Mouse (Mus musculus) layer of hippocampus, postnatal 10 days (tissue): ENCODE measurements around the gene Gm11938. TPM values are rescaled to one million over a fixed set of nuclear protein-coding genes. Genes with fewer than 3 reads are reported as not detected.

Experiments used
- DNase-seq, 2 experiments: peaks; one replicate each; pipeline ENCODE4 v3.0.0; 2021; ENCODE audit warnings: low spot score in 2 of 2
- total RNA-seq, 2 experiments: library from RNA; stranded (reverse); gene quantifications; 2 replicates each; pipeline ENCODE4 v1.2.3; 2021

Gene Gm11938
- total RNA-seq, 2 experiments from 2014 or later, result not detected

DNA sequence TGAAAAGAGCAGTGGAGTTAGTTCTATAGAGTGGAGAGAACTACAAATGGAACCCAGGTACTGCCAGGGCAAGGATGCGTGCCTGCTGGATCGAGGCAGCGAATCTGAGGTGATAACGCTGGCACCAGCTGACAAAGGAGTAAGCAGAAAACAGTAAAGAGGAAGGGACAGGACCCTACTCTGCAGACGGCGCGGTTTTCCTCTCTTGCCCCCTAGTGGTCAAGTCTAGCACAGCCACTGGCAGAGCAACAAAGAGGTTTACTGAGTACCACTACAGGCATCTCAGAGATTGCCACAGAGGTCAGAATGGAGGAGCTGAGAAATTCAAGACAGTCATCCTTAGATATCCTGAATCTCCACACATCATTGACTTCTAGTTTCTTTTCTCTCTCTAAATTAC, 29.0 kb downstream of the Gm11938 start:
- peak; percentile 74 to 78 for DNase-seq

- DNase-seq, result no peak
Measured at GRCm38 (mm10) chr11:99573164-99573563, 29.9 kb downstream of the Gm11938 start.

- no peak for DNase-seq
Measured at GRCm38 (mm10) chr11:99566530-99566929, 36.6 kb downstream of the Gm11938 start, which contains the start of gene Krtap3-1. TSS of gene Krtap3-1 (minus strand) at chr11:99566630.

DNA sequence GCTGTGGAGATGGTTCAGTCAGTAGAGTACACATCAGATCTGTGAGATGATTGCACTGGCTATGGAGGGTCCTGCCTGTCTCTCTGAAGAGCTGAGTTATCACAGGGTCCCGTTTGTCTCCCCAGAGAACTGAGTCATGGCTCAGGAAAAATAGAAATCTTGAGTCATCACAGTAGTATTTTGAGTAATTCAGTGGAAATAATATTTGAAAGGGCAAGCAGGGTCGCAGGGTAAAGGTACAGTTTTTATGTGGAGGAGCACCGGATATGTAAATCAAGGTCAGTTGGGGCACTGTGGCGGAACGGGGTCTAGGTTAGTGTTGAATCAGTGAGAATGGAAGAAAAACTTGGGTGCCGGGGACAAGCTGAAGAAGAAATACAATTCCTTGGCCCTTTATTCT, 40.5 kb downstream of the Gm11938 start:
- no peak for DNase-seq

- no peak for DNase-seq
Measured at GRCm38 (mm10) chr11:99559366-99559765, 43.7 kb downstream of the Gm11938 start, which contains the start of gene Gm11939. TSS of gene Gm11939 (minus strand) at chr11:99559466.

DNA sequence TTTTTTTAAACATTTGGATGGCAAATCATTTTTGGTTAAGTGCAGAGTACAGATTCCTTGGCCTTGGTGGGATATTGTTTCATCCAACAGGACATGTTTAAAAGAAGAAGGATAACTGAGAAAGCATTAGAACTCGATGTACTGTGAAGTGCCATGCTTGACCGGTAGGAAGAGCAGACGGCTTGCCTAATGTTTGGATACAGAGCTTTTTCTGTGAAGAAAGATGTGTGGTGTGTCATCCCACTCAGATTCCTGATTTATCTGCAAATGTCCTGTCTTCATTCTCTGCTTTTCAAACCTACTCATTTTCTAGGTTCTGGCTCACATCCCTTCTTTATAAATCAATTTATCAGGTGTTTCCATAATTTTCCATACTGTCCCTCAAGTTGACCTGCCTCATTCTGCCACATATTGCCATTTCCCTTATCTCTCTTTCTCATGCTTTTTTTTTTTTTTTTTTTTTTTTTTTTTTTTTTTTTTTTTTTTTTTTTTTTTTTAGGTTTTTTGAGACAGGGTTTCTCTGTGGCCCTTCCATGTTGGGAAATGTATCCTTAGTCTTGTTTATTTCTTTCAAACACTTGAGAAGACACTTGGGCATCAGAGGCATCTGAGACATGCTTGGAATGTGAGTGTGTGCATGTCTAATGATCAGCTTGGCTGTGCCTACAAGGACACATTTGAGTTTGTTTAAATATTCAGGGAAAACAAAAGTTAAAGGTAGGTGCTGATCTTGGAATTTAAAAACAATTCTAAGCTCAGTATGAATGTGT, 44.9 kb downstream of the Gm11938 start:
- no peak for DNase-seq

- DNase-seq, result no peak
Measured at GRCm38 (mm10) chr11:99556753-99557152, 46.4 kb downstream of the Gm11938 start, which contains the start of gene Krtap3-2. TSS of gene Krtap3-2 (minus strand) at chr11:99556853.

GRCm38 (mm10) chr11:99556195-99556594, 46.9 kb downstream of the Gm11938 start:
- no peak for DNase-seq

Other genes starting within 250 kb of the Gm11938 start
- gene Krt28, start 228.4 kb downstream of the Gm11938 start, total RNA-seq, result under 1 TPM; 0.30 to 0.33 TPM
- 10 to 100 TPM; 14.3 to 14.8 TPM for gene Krt10, start 213.9 kb downstream of the Gm11938 start, total RNA-seq
- 1 to 10 TPM; 1.5 to 1.6 TPM for gene Krt12, start 181.0 kb downstream of the Gm11938 start, total RNA-seq
- not detected for gene Krt20, start 165.2 kb downstream of the Gm11938 start, total RNA-seq
- not detected for gene Krt23, start 110.2 kb downstream of the Gm11938 start, total RNA-seq
- gene Krt39, start 82.0 kb downstream of the Gm11938 start, total RNA-seq, result not detected
- gene Krt40, start 60.1 kb downstream of the Gm11938 start, total RNA-seq, result not detected
- not detected for gene Krtap3-3, start 52.4 kb downstream of the Gm11938 start, total RNA-seq
- gene Krtap3-2, start 46.5 kb downstream of the Gm11938 start, total RNA-seq, result not detected
- not detected for gene Gm11939, start 43.8 kb downstream of the Gm11938 start, total RNA-seq
- not detected for gene Krtap3-1, start 36.7 kb downstream of the Gm11938 start, total RNA-seq
- gene Krtap1-5, start 22.3 kb downstream of the Gm11938 start, total RNA-seq, result not detected
- not detected for gene Krtap1-4, start 19.7 kb downstream of the Gm11938 start, total RNA-seq
- gene Krtap1-3, start 12.0 kb downstream of the Gm11938 start, total RNA-seq, result not detected
- not detected for gene Krtap9-3, start 5.2 kb downstream of the Gm11938 start, total RNA-seq
- gene Gm11937, start 6.9 kb upstream of the Gm11938 start, total RNA-seq, result not detected
- not detected for gene Krtap2-4, start 11.5 kb upstream of the Gm11938 start, total RNA-seq
- gene Gm11562, start 17.1 kb upstream of the Gm11938 start, total RNA-seq, result not detected
- not detected for gene Krtap4-1, start 24.9 kb upstream of the Gm11938 start, total RNA-seq
- not detected for gene Krtap4-2, start 31.8 kb upstream of the Gm11938 start, total RNA-seq
- gene Krtap4-7, start 40.8 kb upstream of the Gm11938 start, total RNA-seq, result not detected
- not detected for gene Gm11555, start 46.9 kb upstream of the Gm11938 start, total RNA-seq
- gene Gm11563, start 55.7 kb upstream of the Gm11938 start, total RNA-seq, result not detected
- gene Krtap4-6, start 62.7 kb upstream of the Gm11938 start, total RNA-seq, result not detected
- gene Gm14190, start 87.4 kb upstream of the Gm11938 start, total RNA-seq, result not detected
- not detected for gene Gm14180, start 131.0 kb upstream of the Gm11938 start, total RNA-seq
- not detected for gene Gm11595, start 169.6 kb upstream of the Gm11938 start, total RNA-seq
- gene Krtap4-8, start 177.4 kb upstream of the Gm11938 start, total RNA-seq, result not detected
- not detected for gene Krtap4-9, start 181.9 kb upstream of the Gm11938 start, total RNA-seq
- not detected for gene Gm11596, start 190.2 kb upstream of the Gm11938 start, total RNA-seq
- gene Gm11569, start 195.6 kb upstream of the Gm11938 start, total RNA-seq, result not detected
- not detected for gene Gm11554, start 201.1 kb upstream of the Gm11938 start, total RNA-seq
- gene Krtap4-13, start 206.6 kb upstream of the Gm11938 start, total RNA-seq, result not detected
- not detected for gene Gm11564, start 212.4 kb upstream of the Gm11938 start, total RNA-seq
- gene 2300003K06Rik, start 234.8 kb upstream of the Gm11938 start, total RNA-seq, result not detected
- not detected for gene Krtap4-16, start 248.3 kb upstream of the Gm11938 start, total RNA-seq